Mouse (Mus musculus) embryonic facial prominence, embryonic 14.5 days (tissue): Measurements from ENCODE around the gene Il11. TPM values are rescaled to one million over a fixed set of nuclear protein-coding genes. Genes with fewer than 3 reads are reported as not detected.
"Not testable (repeated sequence)": the region's sequence is repeated elsewhere in the genome, so short reads cannot be mapped to it uniquely, and the experiment has no call there.

Source experiments
- ATAC-seq: fragments of 200-750 bp; cut with Nextera tagmentation; 2 replicates; pipeline ENCODE4 v1.8.0; 2017; ENCODE audit warnings: low read depth, moderate number of reproducible peaks, moderate TSS enrichment
- DNase-seq: peaks from one replicate; pipeline ENCODE4 v3.0.0-alpha.2; 2015; ENCODE audit warnings: low spot score
- H3K27ac ChIP-seq: fragments of 300-500 bp; sonication (generic); replicated peaks from 2 replicates; pipeline ENCODE4 v1.5.1; 2014; ENCODE audit warnings: low read depth, mild to moderate bottlenecking, low read length, moderate library complexity
- H3K27me3 ChIP-seq: fragments of 300-500 bp; sonication (generic); replicated peaks from 2 replicates; pipeline ENCODE4 v1.6.1; 2014; ENCODE audit warnings: low read length; ENCODE audit not compliant: control insufficient read depth, insufficient read depth
- H3K36me3 ChIP-seq: fragments of 300-500 bp; sonication (generic); 2 replicates; pipeline ENCODE4 v1.6.1; 2014; ENCODE audit warnings: low read length, mixed read lengths; ENCODE audit not compliant: control insufficient read depth, insufficient read depth
- H3K4me1 ChIP-seq: fragments of 300-500 bp; sonication (generic); 2 replicates; pipeline ENCODE4 v1.6.1; 2014; ENCODE audit warnings: antibody characterized with exemption, low read length; ENCODE audit not compliant: control insufficient read depth, insufficient read depth
- H3K4me2 ChIP-seq: fragments of 300-500 bp; sonication (generic); 2 replicates; pipeline ENCODE4 v1.6.1; 2014; ENCODE audit warnings: low read depth, mild to moderate bottlenecking, low read length, moderate library complexity, mixed read lengths
- H3K4me3 ChIP-seq: fragments of 300-500 bp; sonication (generic); 2 replicates; pipeline ENCODE4 v1.5.1; 2014; ENCODE audit warnings: low read depth, mild to moderate bottlenecking, low read length
- H3K9ac ChIP-seq: fragments of 300-500 bp; sonication (generic); 2 replicates; pipeline ENCODE4 v1.6.1; 2014; ENCODE audit warnings: low read depth, mild to moderate bottlenecking, low read length, moderate library complexity, mixed read lengths
- H3K9me3 ChIP-seq: fragments of 300-500 bp; sonication (generic); 2 replicates; pipeline ENCODE4 v1.6.1; 2016; ENCODE audit warnings: low read length; ENCODE audit not compliant: control insufficient read depth
- WGBS: fragments of 180-500 bp; shearing (Covaris S2); extraction: QIAGEN DNeasy Blood & Tissue Kit; methylation state at CpG from one replicate; pipeline ENCODE4 v1.1.7; 2014; 5-methylcytosine and 5-hydroxymethylcytosine counted together
- polyA plus RNA-seq: library from polyadenylated mRNA; unstranded; fragments of >200 nt; fragmentation: Nextera tagmentation; extraction: Ambion mirVana; gene quantifications from 2 replicates; pipeline ENCODE4 v1.2.1, GENCODE M21; 2014

Gene Il11
- polyA plus RNA-seq, 1 experiment from 2014 or later, result not detected

DNA sequence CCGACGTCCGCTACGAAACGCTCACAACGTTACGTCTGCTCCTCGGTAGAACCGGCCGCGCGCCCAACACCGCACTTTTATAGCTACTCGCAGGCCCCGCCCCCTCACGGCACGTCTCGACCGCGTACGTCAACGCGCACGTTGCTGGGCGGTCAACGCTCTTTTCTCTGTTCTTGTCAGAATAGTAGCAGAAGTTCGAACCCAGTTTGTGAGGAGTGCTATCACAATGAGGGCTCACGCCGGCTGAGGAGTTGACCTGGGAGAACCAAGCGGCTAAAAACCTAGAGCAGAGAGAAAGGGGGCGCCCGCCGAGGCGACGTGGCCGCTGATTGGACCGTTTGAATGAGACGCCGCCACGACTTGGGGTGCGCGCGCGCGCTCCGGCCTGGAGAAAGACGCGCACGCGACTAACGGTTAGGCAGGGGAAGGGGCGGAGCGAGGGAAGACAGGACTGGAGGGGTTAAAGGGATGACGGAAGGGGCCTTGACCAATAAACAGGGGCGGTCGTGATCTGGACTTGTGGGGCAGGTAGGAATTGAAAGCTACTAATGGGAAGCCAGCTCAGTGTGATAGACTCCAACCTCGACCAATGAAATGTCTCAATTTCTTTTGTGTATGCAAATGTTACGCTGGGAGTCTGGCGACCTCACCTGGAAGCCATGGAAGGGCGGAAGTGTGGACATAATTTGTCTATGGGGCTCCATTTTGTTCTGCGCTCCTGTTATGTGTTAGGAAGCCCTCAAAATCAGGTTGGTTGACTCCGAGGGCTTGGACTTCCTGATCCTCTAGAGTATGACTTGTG is 29.8 kb upstream of the Il11 start, which contains the start of gene Ube2s:
Gene Ube2s (minus strand): TSS at position 288 of the 802 bp plus-strand sequence.
- Histone ChIP-seq H3K4me3 (peak within 1 kb of the TSS; percentile 97), H3K36me3 (peaks cover 29% of the 10 kb centered on the region), H3K27ac (peak within 1 kb of the TSS; percentile 98), H3K4me2 (peak within 1 kb of the TSS; percentile 80), H3K9me3 (no peaks in the 10 kb centered on the region), H3K9ac (peak within 1 kb of the TSS; percentile 99), H3K27me3 (no peaks in the 10 kb centered on the region), H3K4me1 (peaks cover 21% of the 10 kb centered on the region)
- ATAC-seq (peak; percentile 99), DNase-seq (peak; percentile 100)
- WGBS, result under 1% methylated on average over 59 of the region's 62 CpGs

GRCm38 (mm10) chr7:4811842-4812302 is 29.2 kb upstream of the Il11 start:
- H3K4me3 ChIP-seq, result peak overlapping the region; percentile 97
- peak overlapping the region; percentile 80 for H3K4me2 ChIP-seq
- H3K4me1 ChIP-seq, result peaks cover 21% of the 10 kb centered on the region
- peak overlapping the region; percentile 98 for H3K27ac ChIP-seq
- WGBS, result 0% methylated on average over 15 of the region's 36 CpGs
- peak; percentile 32 for DNase-seq
- peaks cover 35% of the 10 kb centered on the region for H3K36me3 ChIP-seq
- no peaks in the 10 kb centered on the region for H3K9me3 ChIP-seq
- 0 out of 2 replicates have a peak, but pooled peaks have one; percentile 1 for ATAC-seq
- H3K27me3 ChIP-seq, result no peaks in the 10 kb centered on the region
- H3K9ac ChIP-seq, result peak overlapping the region; percentile 99

DNA sequence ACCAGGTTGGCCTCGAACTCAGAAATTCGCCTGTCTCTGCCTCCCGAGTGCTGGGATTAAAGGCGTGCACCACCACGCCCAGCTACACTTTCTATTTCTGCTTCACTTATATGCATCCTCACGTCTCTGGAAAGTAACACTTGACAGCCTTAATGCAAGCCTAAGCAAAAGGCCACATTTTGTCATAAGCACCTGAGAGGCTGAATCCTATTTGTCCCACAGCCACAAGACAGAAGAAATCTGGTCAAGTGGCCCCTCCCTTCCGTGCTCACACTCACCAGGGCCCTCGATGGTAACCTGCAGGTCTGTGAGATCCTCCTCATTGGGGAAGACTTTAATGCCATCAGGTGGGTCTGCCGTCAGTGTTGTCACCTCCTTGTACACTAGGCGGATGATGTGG is 28.5 kb upstream of the Il11 start:
- 40% methylated on average over 10 of the region's 10 CpGs for WGBS
- Histone ChIP-seq H3K4me3 (peak overlapping the region; percentile 97), H3K36me3 (peaks cover 43% of the 10 kb centered on the region), H3K27ac (peak overlapping the region; percentile 98; the same call in 1 of the 2 replicates), H3K9ac (peak overlapping the region; percentile 99), H3K4me2 (peak overlapping the region; percentile 80), H3K4me1 (peaks cover 21% of the 10 kb centered on the region)
- H3K27me3 ChIP-seq, ATAC-seq, H3K9me3 ChIP-seq, DNase-seq: not testable (repeated sequence)

- H3K9me3 ChIP-seq, result no peaks in the 10 kb centered on the region
- H3K36me3 ChIP-seq, result peaks cover 58% of the 10 kb centered on the region
- H3K27me3 ChIP-seq, result no peaks in the 10 kb centered on the region
- no peak overlapping the region for H3K4me2 ChIP-seq
- H3K27ac ChIP-seq, result no peak overlapping the region
- H3K4me3 ChIP-seq, result no peak overlapping the region
- H3K9ac ChIP-seq, result no peak overlapping the region
- DNase-seq, result peak; percentile 54
- WGBS, result 87% methylated on average over 7 of the region's 7 CpGs
- peaks cover 15% of the 10 kb centered on the region for H3K4me1 ChIP-seq
- ATAC-seq, result no peak
These were observed 24.1 kb upstream of the Il11 start for GRCm38 (mm10) chr7:4806716-4807115.

GRCm38 (mm10) chr7:4802247-4802646 is 19.6 kb upstream of the Il11 start:
- Histone ChIP-seq H3K9me3 (no peaks in the 10 kb centered on the region), H3K4me2 (no peak overlapping the region), H3K4me3 (no peak overlapping the region), H3K4me1 (no peaks in the 10 kb centered on the region), H3K27me3 (no peaks in the 10 kb centered on the region), H3K9ac (no peak overlapping the region), H3K27ac (no peak overlapping the region), H3K36me3 (peaks cover 34% of the 10 kb centered on the region)
- ATAC-seq, result no peak
- no peak for DNase-seq

GRCm38 (mm10) chr7:4795767-4796433 is 13.2 kb upstream of the Il11 start:
- no peak overlapping the region for H3K4me2 ChIP-seq
- ATAC-seq, result no peak; the same call in 1 of the 2 replicates
- no peaks in the 10 kb centered on the region for H3K27me3 ChIP-seq
- H3K4me1 ChIP-seq, result 0 out of 2 replicates have a peak, but pooled peaks cover 3% of the 10 kb centered on the region
- no peaks in the 10 kb centered on the region for H3K9me3 ChIP-seq
- WGBS, result 70% methylated on average over 7 of the region's 7 CpGs
- peak; percentile 62 for DNase-seq
- H3K9ac ChIP-seq, result no peak overlapping the region
- H3K4me3 ChIP-seq, result no peak overlapping the region
- H3K27ac ChIP-seq, result no peak overlapping the region
- peaks cover 44% of the 10 kb centered on the region for H3K36me3 ChIP-seq

GRCm38 (mm10) chr7:4794631-4795168 is 12.0 kb upstream of the Il11 start:
- H3K4me2 ChIP-seq, result peak overlapping the region; percentile 95; the same call in 1 of the 2 replicates
- DNase-seq (no peak), ATAC-seq (no peak)
- no peak overlapping the region for H3K27ac ChIP-seq
- H3K9me3 ChIP-seq, result no peaks in the 10 kb centered on the region
- H3K27me3 ChIP-seq, result no peaks in the 10 kb centered on the region
- 81% methylated on average over 3 of the region's 3 CpGs for WGBS
- peaks cover 44% of the 10 kb centered on the region for H3K36me3 ChIP-seq
- no peak overlapping the region for H3K9ac ChIP-seq
- 0 out of 2 replicates have a peak, but pooled peaks cover 3% of the 10 kb centered on the region for H3K4me1 ChIP-seq
- no peak overlapping the region for H3K4me3 ChIP-seq

- WGBS, result 43% methylated on average over 4 of the region's 4 CpGs
- no peak for DNase-seq
- Histone ChIP-seq H3K9ac (peak overlapping the region; percentile 99), H3K27me3 (no peaks in the 10 kb centered on the region; the same call in 1 of the 2 replicates), H3K36me3 (peaks cover 44% of the 10 kb centered on the region), H3K4me2 (peak overlapping the region; percentile 95), H3K4me3 (peak overlapping the region; percentile 91), H3K4me1 (peaks cover 5% of the 10 kb centered on the region; the same call in 1 of the 2 replicates), H3K9me3 (no peaks in the 10 kb centered on the region), H3K27ac (peak overlapping the region; percentile 96)
- no peak for ATAC-seq
These were observed 11.0 kb upstream of the Il11 start for GRCm38 (mm10) chr7:4793674-4794073.
